Mouse (Mus musculus) stomach, postnatal 0 days (tissue): ENCODE data around the gene Adh1. TPM values are rescaled to one million over a fixed set of nuclear protein-coding genes. Genes with fewer than 3 reads are reported as not detected.

Experiments used
- ATAC-seq: fragments of 200-750 bp; cut with Nextera tagmentation; 2 replicates; pipeline ENCODE4 v1.8.0; 2017; ENCODE audit not compliant: low FRiP score, low TSS enrichment
- DNase-seq: peaks from one replicate; pipeline ENCODE4 v3.0.0-alpha.2; 2016; ENCODE audit warnings: low spot score
- H3K27ac ChIP-seq: fragments of 300-500 bp; sonication (generic); replicated peaks from 2 replicates; pipeline ENCODE4 v1.5.1; 2014; ENCODE audit warnings: mild to moderate bottlenecking, control low read depth
- H3K27me3 ChIP-seq: fragments of 300-500 bp; sonication (generic); 2 replicates; pipeline ENCODE4 v1.6.1; 2014; ENCODE audit warnings: low read length; ENCODE audit not compliant: control insufficient read depth, insufficient read depth
- H3K36me3 ChIP-seq: fragments of 300-500 bp; sonication (generic); 2 replicates; pipeline ENCODE4 v1.6.1; 2014; ENCODE audit warnings: low read length, mixed read lengths; ENCODE audit not compliant: control insufficient read depth, insufficient read depth
- H3K4me1 ChIP-seq: fragments of 300-500 bp; sonication (generic); replicated peaks from 2 replicates; pipeline ENCODE4 v1.6.1; 2014; ENCODE audit warnings: antibody characterized with exemption; ENCODE audit not compliant: control insufficient read depth, insufficient read depth
- H3K4me2 ChIP-seq: fragments of 300-500 bp; sonication (generic); replicated peaks from 2 replicates; pipeline ENCODE4 v1.6.1; 2014; ENCODE audit warnings: low read depth, mild to moderate bottlenecking, control low read depth, moderate library complexity
- H3K4me3 ChIP-seq: fragments of 300-500 bp; sonication (generic); 2 replicates; pipeline ENCODE4 v1.5.1; 2014; ENCODE audit warnings: low read depth, low read length, control low read depth
- H3K9ac ChIP-seq: fragments of 300-500 bp; sonication (generic); 2 replicates; pipeline ENCODE4 v1.6.1; 2014; ENCODE audit warnings: mild to moderate bottlenecking, low read length, control low read depth, mixed read lengths
- H3K9me3 ChIP-seq: fragments of 300-500 bp; sonication (generic); 2 replicates; pipeline ENCODE4 v1.6.1; 2016; ENCODE audit warnings: low read length; ENCODE audit not compliant: control insufficient read depth
- CTCF ChIP-seq: IDR thresholded peaks from 2 replicates; pipeline ENCODE4 v1.5.1; 2016; ENCODE audit warnings: antibody characterized with exemption, low read depth, mild to moderate bottlenecking, moderate library complexity
- EP300 ChIP-seq: optimal IDR thresholded peaks from 2 replicates; pipeline ENCODE3; 2016; ENCODE audit warnings: antibody characterized with exemption
- WGBS: fragments of 180-500 bp; shearing (Covaris S2); extraction: QIAGEN DNeasy Blood & Tissue Kit; methylation state at CpG from one replicate; pipeline ENCODE4 v1.1.7; 2014; 5-methylcytosine and 5-hydroxymethylcytosine counted together
- polyA plus RNA-seq: library from polyadenylated mRNA; unstranded; fragments of >200 nt; fragmentation: Nextera tagmentation; extraction: Ambion mirVana; gene quantifications from 2 replicates; pipeline ENCODE4 v1.2.1, GENCODE M21; 2015

Gene Adh1
- polyA plus RNA-seq, 1 experiment from 2014 or later = 134 TPM

GRCm38 (mm10) chr3:138221116-138221515 is 39.7 kb upstream of the Adh1 start:
- Histone ChIP-seq H3K4me1 (no peaks in the 10 kb centered on the region), H3K4me2 (no peak overlapping the region), H3K4me3 (no peak overlapping the region), H3K9ac (no peak overlapping the region), H3K9me3 (no peaks in the 10 kb centered on the region), H3K27me3 (no peaks in the 10 kb centered on the region), H3K27ac (no peak overlapping the region), H3K36me3 (no peaks in the 10 kb centered on the region)
- DNase-seq (no peak), ATAC-seq (no peak)
- TF ChIP-seq CTCF (no peak), EP300 (no peak)
- 86% methylated on average over 11 of the region's 11 CpGs for WGBS

GRCm38 (mm10) chr3:138222511-138222910 is 38.3 kb upstream of the Adh1 start:
- Histone ChIP-seq H3K4me3 (no peak overlapping the region), H3K9me3 (no peaks in the 10 kb centered on the region), H3K4me1 (no peaks in the 10 kb centered on the region), H3K9ac (no peak overlapping the region), H3K4me2 (no peak overlapping the region), H3K27me3 (no peaks in the 10 kb centered on the region), H3K27ac (no peak overlapping the region), H3K36me3 (no peaks in the 10 kb centered on the region)
- DNase-seq (peak; percentile 64), ATAC-seq (peak; percentile 64)
- TF ChIP-seq EP300 (no peak), CTCF (no peak)
- WGBS = 55% methylated on average over 4 of the region's 4 CpGs

- 58% methylated on average over 5 of the region's 5 CpGs for WGBS
- no peaks in the 10 kb centered on the region for H3K4me1 ChIP-seq
These were observed 37.8 kb upstream of the Adh1 start for GRCm38 (mm10) chr3:138222952-138223351.

GRCm38 (mm10) chr3:138224363-138224954 is 36.3 kb upstream of the Adh1 start:
- H3K9ac ChIP-seq = no peak overlapping the region
- no peak overlapping the region for H3K4me3 ChIP-seq
- DNase-seq (no peak), ATAC-seq (no peak)
- H3K9me3 ChIP-seq = no peaks in the 10 kb centered on the region
- H3K27ac ChIP-seq = no peak overlapping the region
- no peaks in the 10 kb centered on the region for H3K4me1 ChIP-seq
- TF ChIP-seq EP300 = no peak
- no peak for TF ChIP-seq CTCF
- WGBS = 80% methylated on average over 13 of the region's 13 CpGs
- H3K4me2 ChIP-seq = no peak overlapping the region
- no peaks in the 10 kb centered on the region for H3K36me3 ChIP-seq
- H3K27me3 ChIP-seq = no peaks in the 10 kb centered on the region

More at GRCm38 (mm10) chr3:138222952-138223351, 37.8 kb upstream of the Adh1 start:
- Histone ChIP-seq H3K9ac (no peak overlapping the region), H3K27me3 (no peaks in the 10 kb centered on the region), H3K4me3 (no peak overlapping the region), H3K36me3 (no peaks in the 10 kb centered on the region), H3K4me2 (no peak overlapping the region), H3K9me3 (no peaks in the 10 kb centered on the region), H3K27ac (no peak overlapping the region)
- DNase-seq (peak; percentile 74), ATAC-seq (peak; percentile 79)
- TF ChIP-seq CTCF = peak; percentile 84
- no peak for TF ChIP-seq EP300

GRCm38 (mm10) chr3:138225331-138225730 is 35.5 kb upstream of the Adh1 start:
- Histone ChIP-seq H3K27ac (no peak overlapping the region; the same call in 1 of the 2 replicates), H3K4me1 (no peaks in the 10 kb centered on the region), H3K9me3 (no peaks in the 10 kb centered on the region), H3K36me3 (no peaks in the 10 kb centered on the region), H3K27me3 (no peaks in the 10 kb centered on the region), H3K4me3 (no peak overlapping the region), H3K9ac (no peak overlapping the region), H3K4me2 (no peak overlapping the region)
- no peak for DNase-seq
- no peak for TF ChIP-seq CTCF
- no peak for TF ChIP-seq EP300
- WGBS = 54% methylated on average over 6 of the region's 7 CpGs
- ATAC-seq = no peak

GRCm38 (mm10) chr3:138225853-138226252 is 34.9 kb upstream of the Adh1 start:
- DNase-seq = peak; percentile 58
- 46% methylated on average over 7 of the region's 7 CpGs for WGBS
- H3K4me1 ChIP-seq = no peaks in the 10 kb centered on the region

More at GRCm38 (mm10) chr3:138225853-138226252, 34.9 kb upstream of the Adh1 start:
- no peak overlapping the region for H3K4me2 ChIP-seq
- H3K4me3 ChIP-seq = no peak overlapping the region
- H3K9ac ChIP-seq = no peak overlapping the region
- H3K9me3 ChIP-seq = no peaks in the 10 kb centered on the region
- no peaks in the 10 kb centered on the region for H3K27me3 ChIP-seq
- ATAC-seq = peak; percentile 50; the same call in 1 of the 2 replicates
- no peak overlapping the region for H3K27ac ChIP-seq
- TF ChIP-seq CTCF (no peak), EP300 (no peak)
- no peaks in the 10 kb centered on the region for H3K36me3 ChIP-seq
